Mouse (Mus musculus) small intestine, adult 2 months (tissue): ENCODE results near the gene Cmtm6.

ENCODE experiments used
- CTCF ChIP-seq: fragments of 200-500 bp; IDR thresholded peaks from 2 replicates; pipeline ENCODE4 v1.5.1; 2012; ENCODE audit warnings: low read depth, mild to moderate bottlenecking, control low read depth, inconsistent platforms, low read length, moderate library complexity, mixed read lengths; ENCODE audit not compliant: insufficient replicate concordance, insufficient read length; ENCODE audit errors: extremely low read depth
- POLR2A ChIP-seq: fragments of 200-500 bp; IDR thresholded peaks from 2 replicates; pipeline ENCODE4 v1.6.1; 2012; ENCODE audit warnings: low read depth, mild to moderate bottlenecking, control low read depth, inconsistent platforms, low read length, moderate library complexity

GRCm38 (mm10) chr9:114780746-114781525, 50.0 kb downstream of the Cmtm6 start:
- TF ChIP-seq POLR2A (no peak), CTCF (no peak)
